Mouse (Mus musculus) E14TG2a.4 (cell line): ENCODE measurements around the gene Rnd2.

Source experiments
- CTCF ChIP-seq: conservative IDR thresholded peaks from 2 replicates; pipeline ENCODE4 v1.5.1; 2014; ENCODE audit warnings: low read length
- NANOG ChIP-seq: IDR thresholded peaks from 2 replicates; pipeline ENCODE4 v1.6.1; 2014; ENCODE audit warnings: borderline replicate concordance, low read length, mixed read lengths

GRCm38 (mm10) chr11:101455627-101456026, 9.2 kb upstream of the Rnd2 start:
- TF ChIP-seq CTCF = no peak
- no peak for TF ChIP-seq NANOG
